Mouse (Mus musculus): ENCODE results near the gene Gm4881. TPM values are rescaled to one million over a fixed set of nuclear protein-coding genes. Genes with fewer than 3 reads are reported as not detected.
"Not testable (repeated sequence)": the region's sequence is repeated elsewhere in the genome, so short reads cannot be mapped to it uniquely, and the experiment has no call there.

The Gm4881 gene
- polyA plus RNA-seq, 1 experiment from 2014 or later, result not detected

- ATAC-seq (replicated peaks; ENCODE audit: low FRiP score, low read depth) (no peak), DNase-seq (ENCODE audit: low spot score) (no peak)
- no peak within 1 kb of the TSS for H3K9ac ChIP-seq (ENCODE audit: low read depth, low read length)
- H3K4me2 ChIP-seq (ENCODE audit: low read length), result no peak within 1 kb of the TSS
- 67% methylated on average over 12 of the region's 12 CpGs for WGBS
- TF ChIP-seq CTCF (IDR thresholded peaks at IDR 0.05; ENCODE audit: low read depth), result no peak
- no peaks in the 10 kb centered on the region for H3K27me3 ChIP-seq (ENCODE audit: insufficient read depth, low read length)
- no peaks in the 10 kb centered on the region for H3K36me3 ChIP-seq (ENCODE audit: insufficient read depth, low read length)
- H3K9me3 ChIP-seq (replicated peaks; ENCODE audit: low read length), result no peaks in the 10 kb centered on the region
- H3K27ac ChIP-seq, result no peak within 1 kb of the TSS
- no peak within 1 kb of the TSS for H3K4me3 ChIP-seq (replicated peaks; ENCODE audit: low read depth, low read length)
- no peaks in the 10 kb centered on the region for H3K4me1 ChIP-seq (replicated peaks; ENCODE audit: insufficient read depth, low read length)
Observed at GRCm38 (mm10) chr7:24897224-24897623, 47.1 kb downstream of the Gm4881 start, which contains the start of gene Cd79a. Gene Cd79a (plus strand): TSS chr7:24897381.

- H3K27me3 ChIP-seq (ENCODE audit: insufficient read depth, low read length), result no peaks in the 10 kb centered on the region
- ATAC-seq (replicated peaks; ENCODE audit: low FRiP score, low read depth) (no peak), DNase-seq (ENCODE audit: low spot score) (no peak)
- H3K9me3 ChIP-seq (replicated peaks; ENCODE audit: low read length), result no peaks in the 10 kb centered on the region
- no peak overlapping the region for H3K4me2 ChIP-seq (ENCODE audit: low read length)
- H3K4me1 ChIP-seq (replicated peaks; ENCODE audit: insufficient read depth, low read length), result no peaks in the 10 kb centered on the region
- WGBS, result 70% methylated on average over 8 of the region's 8 CpGs
- H3K9ac ChIP-seq (ENCODE audit: low read depth, low read length), result no peak overlapping the region
- TF ChIP-seq CTCF (IDR thresholded peaks at IDR 0.05; ENCODE audit: low read depth), result no peak
- no peak overlapping the region for H3K4me3 ChIP-seq (replicated peaks; ENCODE audit: low read depth, low read length)
- H3K36me3 ChIP-seq (ENCODE audit: insufficient read depth, low read length), result no peaks in the 10 kb centered on the region
- no peak overlapping the region for H3K27ac ChIP-seq
Observed at GRCm38 (mm10) chr7:24896269-24896668, 48.0 kb downstream of the Gm4881 start.

DNA sequence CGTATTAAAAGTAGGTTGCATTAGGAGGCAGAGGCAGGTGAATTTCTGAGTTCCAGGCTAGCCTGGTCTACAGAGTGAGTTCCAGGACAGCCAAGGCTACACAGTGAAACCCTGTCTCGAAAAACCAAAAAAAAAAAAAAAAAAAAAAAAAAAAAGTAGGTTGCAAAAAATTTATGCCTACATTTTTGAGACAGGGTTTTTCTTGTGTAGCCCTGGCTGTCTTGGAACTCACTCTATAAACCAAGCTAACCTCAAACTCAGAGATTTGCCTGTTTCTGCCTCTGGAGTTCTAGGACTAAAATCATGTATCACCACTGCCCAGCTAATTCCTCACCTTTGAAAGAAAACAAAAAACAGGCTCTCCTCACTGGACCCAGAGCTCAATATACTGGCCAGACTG lies 48.5 kb downstream of the Gm4881 start:
- H3K27ac ChIP-seq; H3K9me3 ChIP-seq (replicated peaks; ENCODE audit: low read length); H3K4me3 ChIP-seq (replicated peaks; ENCODE audit: low read depth, low read length); DNase-seq (ENCODE audit: low spot score); H3K9ac ChIP-seq (ENCODE audit: low read depth, low read length); H3K27me3 ChIP-seq (ENCODE audit: insufficient read depth, low read length); H3K36me3 ChIP-seq (ENCODE audit: insufficient read depth, low read length); H3K4me2 ChIP-seq (ENCODE audit: low read length); H3K4me1 ChIP-seq (replicated peaks; ENCODE audit: insufficient read depth, low read length); ATAC-seq (replicated peaks; ENCODE audit: low FRiP score, low read depth): not testable (repeated sequence)
- WGBS, result 93% methylated on average over 2 of the region's 2 CpGs

GRCm38 (mm10) chr7:24892125-24892583 lies 52.1 kb downstream of the Gm4881 start:
- Histone ChIP-seq H3K9me3 (replicated peaks; ENCODE audit: low read length) (no peaks in the 10 kb centered on the region), H3K36me3 (ENCODE audit: insufficient read depth, low read length) (peaks cover 26% of the 10 kb centered on the region; the same call in 1 of the 2 replicates), H3K4me1 (replicated peaks; ENCODE audit: insufficient read depth, low read length) (no peaks in the 10 kb centered on the region), H3K9ac (ENCODE audit: low read depth, low read length) (no peak overlapping the region), H3K4me2 (ENCODE audit: low read length) (no peak overlapping the region), H3K27ac (no peak overlapping the region), H3K4me3 (replicated peaks; ENCODE audit: low read depth, low read length) (no peak overlapping the region), H3K27me3 (ENCODE audit: insufficient read depth, low read length) (no peaks in the 10 kb centered on the region)
- TF ChIP-seq CTCF (IDR thresholded peaks at IDR 0.05; ENCODE audit: low read depth), result no peak
- DNase-seq (ENCODE audit: low spot score) (no peak), ATAC-seq (replicated peaks; ENCODE audit: low FRiP score, low read depth) (no peak)
- WGBS, result 63% methylated on average over 2 of the region's 2 CpGs

DNA sequence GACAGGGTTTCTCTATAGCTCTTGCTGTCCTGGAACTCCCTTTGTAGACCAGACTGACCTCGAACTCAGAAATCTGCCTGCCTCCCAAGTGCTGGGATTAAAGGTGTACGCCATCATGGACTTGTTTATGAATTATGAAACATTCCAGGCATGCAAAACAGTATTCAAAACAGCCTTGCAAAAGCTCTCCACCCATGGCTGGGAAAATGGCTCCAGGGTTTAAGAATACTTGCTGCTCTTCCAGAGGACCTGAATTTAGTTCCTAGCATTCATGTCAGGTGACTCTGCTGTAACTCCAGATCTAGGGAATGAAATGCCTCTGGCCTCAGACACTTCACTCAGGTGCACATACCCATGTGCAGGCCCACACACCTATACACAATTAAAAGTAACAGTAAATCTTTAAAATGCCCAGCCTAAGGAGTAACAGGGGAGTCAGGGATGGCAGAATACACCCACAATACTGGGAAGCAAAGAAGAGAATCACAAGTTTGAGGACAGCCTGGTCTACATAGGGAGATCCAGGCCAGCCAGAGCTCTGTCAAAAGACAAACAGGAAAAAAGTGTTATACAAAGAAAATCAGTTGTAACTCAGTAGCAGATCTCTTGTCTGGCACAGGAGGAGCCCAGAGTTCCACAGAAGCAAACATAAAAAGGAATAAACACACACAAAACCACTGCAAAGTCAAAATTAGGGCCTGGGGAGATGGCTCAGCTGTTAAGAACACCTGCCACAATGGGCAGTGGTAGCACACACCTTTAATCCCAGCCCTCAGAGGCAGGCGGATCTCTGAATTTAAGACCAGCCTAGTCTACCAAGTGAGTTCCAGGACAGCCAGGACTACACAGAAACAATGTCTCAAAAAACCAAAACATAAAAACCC lies 52.8 kb downstream of the Gm4881 start:
- Histone ChIP-seq H3K4me3 (replicated peaks; ENCODE audit: low read depth, low read length) (no peak overlapping the region), H3K9me3 (replicated peaks; ENCODE audit: low read length) (no peaks in the 10 kb centered on the region), H3K4me2 (ENCODE audit: low read length) (no peak overlapping the region), H3K9ac (ENCODE audit: low read depth, low read length) (no peak overlapping the region), H3K27ac (0 out of 2 replicates have a peak overlapping the region, but pooled peaks have one; percentile 13), H3K4me1 (replicated peaks; ENCODE audit: insufficient read depth, low read length) (peaks cover 3% of the 10 kb centered on the region; the same call in 1 of the 2 replicates), H3K36me3 (ENCODE audit: insufficient read depth, low read length) (peaks cover 28% of the 10 kb centered on the region; the same call in 1 of the 2 replicates), H3K27me3 (ENCODE audit: insufficient read depth, low read length) (no peaks in the 10 kb centered on the region)
- ATAC-seq (replicated peaks; ENCODE audit: low FRiP score, low read depth), result no peak
- DNase-seq (ENCODE audit: low spot score), result no peak
- TF ChIP-seq CTCF (IDR thresholded peaks at IDR 0.05; ENCODE audit: low read depth), result no peak
- WGBS, result 70% methylated on average over 3 of the region's 3 CpGs

DNA sequence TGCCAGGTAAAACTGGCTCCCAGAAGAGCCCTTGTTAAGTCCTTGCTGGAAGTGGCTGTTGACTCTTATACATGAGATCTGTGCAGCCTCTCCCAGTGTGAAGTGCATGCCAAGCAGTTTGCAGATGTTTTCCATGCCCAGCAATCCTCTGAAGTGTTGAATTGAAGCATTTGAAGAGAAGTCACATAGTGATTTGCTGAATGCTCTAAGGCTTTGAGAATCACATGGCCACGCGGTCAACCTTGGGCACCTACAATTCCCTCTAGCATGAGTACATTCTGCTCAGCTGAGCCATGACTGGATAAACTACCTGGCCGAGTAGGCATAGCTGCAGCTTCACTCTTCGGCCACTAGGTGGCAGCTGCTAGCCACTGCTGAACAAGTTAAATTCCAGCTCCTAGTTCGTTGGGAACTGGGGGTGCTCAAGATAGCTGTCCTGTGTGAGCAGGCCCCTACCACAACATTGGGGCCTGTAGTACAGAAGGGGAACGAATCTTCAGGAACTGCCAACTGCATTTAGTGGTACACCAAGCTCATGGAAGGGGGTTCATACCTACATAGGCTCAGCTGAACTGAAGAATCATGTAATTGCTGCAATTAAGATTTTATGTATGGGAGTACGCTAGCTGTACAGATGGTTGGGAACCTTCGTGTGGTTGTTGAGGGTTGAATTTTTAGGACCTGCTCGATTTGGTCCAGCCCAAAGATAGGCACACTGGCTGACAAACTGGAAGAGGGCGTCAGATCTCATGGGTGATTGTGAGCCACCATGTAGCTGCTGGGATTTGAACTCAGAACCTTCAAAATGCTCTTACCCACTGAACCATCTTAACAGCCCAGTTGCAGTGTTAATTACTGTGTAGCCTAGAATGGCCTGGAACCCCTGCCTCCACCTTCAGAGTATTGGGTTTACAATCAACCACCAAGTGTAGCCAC lies 53.7 kb downstream of the Gm4881 start:
- peak; percentile 99 for TF ChIP-seq CTCF (IDR thresholded peaks at IDR 0.05; ENCODE audit: low read depth)
- peak overlapping the region; percentile 55; the same call in 1 of the 2 replicates for H3K27ac ChIP-seq

More for the DNA sequence above, 53.7 kb downstream of the Gm4881 start:
- DNase-seq (ENCODE audit: low spot score), result peak; percentile 90
- no peak overlapping the region for H3K9ac ChIP-seq (ENCODE audit: low read depth, low read length)
- peaks cover 33% of the 10 kb centered on the region; the same call in 1 of the 2 replicates for H3K36me3 ChIP-seq (ENCODE audit: insufficient read depth, low read length)
- peaks cover 12% of the 10 kb centered on the region; the same call in 1 of the 2 replicates for H3K4me1 ChIP-seq (replicated peaks; ENCODE audit: insufficient read depth, low read length)
- WGBS, result 31% methylated on average over 10 of the region's 10 CpGs
- no peaks in the 10 kb centered on the region for H3K9me3 ChIP-seq (replicated peaks; ENCODE audit: low read length)
- no peak overlapping the region for H3K4me3 ChIP-seq (replicated peaks; ENCODE audit: low read depth, low read length)
- peak; percentile 67 for ATAC-seq (replicated peaks; ENCODE audit: low FRiP score, low read depth)
- no peaks in the 10 kb centered on the region for H3K27me3 ChIP-seq (ENCODE audit: insufficient read depth, low read length)
- H3K4me2 ChIP-seq (ENCODE audit: low read length), result no peak overlapping the region

Measured in kidney, postnatal 0 days (tissue).